Mouse (Mus musculus) CH12.LX (cell line): ENCODE data around the gene Kif28. TPM values are rescaled to one million over a fixed set of nuclear protein-coding genes. Genes with fewer than 3 reads are reported as not detected.

Experiments
- DNase-seq: peaks from one replicate; pipeline ENCODE4 v3.0.0-alpha.2; 2013; ENCODE audit errors: extremely low read depth
- H3K27ac ChIP-seq: 2 replicates; pipeline ENCODE4 v1.5.1; 2012; ENCODE audit warnings: low read depth, mild to moderate bottlenecking, control low read depth, moderate library complexity; ENCODE audit not compliant: insufficient read depth
- H3K27me3 ChIP-seq: replicated peaks from 2 replicates; pipeline ENCODE3; 2012; ENCODE audit warnings: inconsistent platforms
- H3K36me3 ChIP-seq, 2 experiments: replicated peaks in 1 of 2; 2 replicates each; pipeline versions ENCODE3 to v1.6.1; 2012; ENCODE audit warnings: inconsistent platforms in 1 of 2, low read length in 1 of 2, mild to moderate bottlenecking in 1 of 2, mixed read lengths in 1 of 2, moderate library complexity in 1 of 2; ENCODE audit not compliant: control insufficient read depth in 1 of 2, insufficient read depth in 1 of 2
- H3K4me1 ChIP-seq, 2 experiments: 2 replicates each; pipeline ENCODE4 v1.6.1; 2012; ENCODE audit warnings: inconsistent platforms in 1 of 2, moderate library complexity in 1 of 2; ENCODE audit not compliant: insufficient read depth in 2 of 2, control insufficient read depth in 1 of 2
- H3K4me2 ChIP-seq: 2 replicates; pipeline ENCODE4 v1.6.1; 2012; ENCODE audit warnings: low read depth, mild to moderate bottlenecking, control low read depth; ENCODE audit not compliant: poor library complexity, insufficient read depth, severe bottlenecking
- H3K4me3 ChIP-seq, 3 experiments: fragments of 150-350 bp in 1 of 3; sonication (generic) in 1 of 3; replicated peaks in 1 of 3; 2 replicates each; pipeline versions ENCODE3 to v1.5.1; 2011 to 2012; ENCODE audit warnings: low read depth in 2 of 3, low read length in 2 of 3, mild to moderate bottlenecking in 2 of 3, moderate library complexity in 2 of 3, control low read depth in 1 of 3, improper control_type of control experiment in 1 of 3, inconsistent platforms in 1 of 3, mixed read lengths in 1 of 3; ENCODE audit not compliant: poor library complexity in 1 of 3
- H3K79me2 ChIP-seq: replicated peaks from 2 replicates; pipeline ENCODE4 v1.6.1; 2012; ENCODE audit warnings: mild to moderate bottlenecking, moderate library complexity; ENCODE audit not compliant: control insufficient read depth, poor library complexity, insufficient read depth, severe bottlenecking; ENCODE audit errors: extremely low read depth
- H3K9ac ChIP-seq: 2 replicates; pipeline ENCODE4 v1.6.1; 2012; ENCODE audit warnings: low read depth, mild to moderate bottlenecking, control low read depth, moderate library complexity; ENCODE audit not compliant: insufficient read depth
- H3K9me3 ChIP-seq: replicated peaks from 2 replicates; pipeline ENCODE3; 2012; ENCODE audit warnings: low read length, inconsistent platforms, mixed read lengths
- CTCF ChIP-seq, 2 experiments: IDR thresholded peaks in 1 of 2; conservative IDR thresholded peaks in 1 of 2; 2 replicates each; pipeline ENCODE4 v1.5.1; 2011 to 2012; ENCODE audit warnings: low read depth in 2 of 2, low read length in 2 of 2, improper control_type of control experiment in 1 of 2, inconsistent platforms in 1 of 2, mild to moderate bottlenecking in 1 of 2, moderate library complexity in 1 of 2
- E2F4 ChIP-seq: IDR thresholded peaks from 2 replicates; pipeline ENCODE4 v1.6.1; 2011; ENCODE audit warnings: low read depth, low read length, improper control_type of control experiment; ENCODE audit not compliant: insufficient replicate concordance
- ETS1 ChIP-seq: conservative IDR thresholded peaks from 2 replicates; pipeline ENCODE4 v1.6.1; 2012; ENCODE audit warnings: low read depth, mild to moderate bottlenecking, inconsistent platforms, low read length, improper control_type of control experiment, moderate library complexity
- GABPA ChIP-seq: IDR thresholded peaks from 2 replicates; pipeline ENCODE4 v1.6.1; 2012; ENCODE audit warnings: low read depth, low read length, improper control_type of control experiment, inconsistent platforms; ENCODE audit not compliant: insufficient replicate concordance
- JUND ChIP-seq: conservative IDR thresholded peaks from 2 replicates; pipeline ENCODE4 v1.6.1; 2011; ENCODE audit warnings: low read depth, low read length, improper control_type of control experiment
- MAFK ChIP-seq: IDR thresholded peaks from 2 replicates; pipeline ENCODE4 v1.6.1; 2011; ENCODE audit warnings: low read length, improper control_type of control experiment; ENCODE audit not compliant: insufficient replicate concordance
- MEF2A ChIP-seq: IDR thresholded peaks from 2 replicates; pipeline ENCODE4 v1.6.1; 2014; ENCODE audit warnings: low read depth, mild to moderate bottlenecking, inconsistent platforms, low read length, improper control_type of control experiment, borderline replicate concordance
- MYC ChIP-seq: IDR thresholded peaks from 2 replicates; pipeline ENCODE4 v1.6.1; 2011; ENCODE audit warnings: low read depth, mild to moderate bottlenecking, improper control_type of control experiment, low read length
- NELFE ChIP-seq: IDR thresholded peaks from 2 replicates; pipeline ENCODE4 v1.6.1; 2011; ENCODE audit warnings: low read depth, low read length, improper control_type of control experiment
- PAX5 ChIP-seq: IDR thresholded peaks from 2 replicates; pipeline ENCODE4 v1.6.1; 2012; ENCODE audit warnings: low read length, inconsistent platforms, mixed read lengths
- RAD21 ChIP-seq: IDR thresholded peaks from 2 replicates; pipeline ENCODE4 v1.6.1; 2011; ENCODE audit warnings: low read depth, mild to moderate bottlenecking, low read length, improper control_type of control experiment, moderate library complexity
- RCOR1 ChIP-seq: conservative IDR thresholded peaks from 2 replicates; pipeline ENCODE4 v1.6.1; 2012; ENCODE audit warnings: low read depth, mild to moderate bottlenecking, inconsistent platforms, low read length, improper control_type of control experiment
- SIN3A ChIP-seq: IDR thresholded peaks from 2 replicates; pipeline ENCODE4 v1.6.1; 2012; ENCODE audit warnings: low read length, improper control_type of control experiment, inconsistent platforms
- UBTF ChIP-seq: IDR thresholded peaks from 2 replicates; pipeline ENCODE4 v1.6.1; 2012; ENCODE audit warnings: low read depth, mild to moderate bottlenecking, inconsistent platforms, low read length, improper control_type of control experiment, moderate library complexity
- USF1 ChIP-seq: IDR thresholded peaks from 2 replicates; pipeline ENCODE4 v1.6.1; 2014; ENCODE audit warnings: low read depth, mild to moderate bottlenecking, inconsistent platforms, low read length, improper control_type of control experiment
- USF2 ChIP-seq: conservative IDR thresholded peaks from 2 replicates; pipeline ENCODE4 v1.6.1; 2011; ENCODE audit warnings: low read depth, low read length, improper control_type of control experiment
- ZC3H11A ChIP-seq: IDR thresholded peaks from 2 replicates; pipeline ENCODE4 v1.6.1; 2012; ENCODE audit warnings: low read depth, mild to moderate bottlenecking, inconsistent platforms, low read length, improper control_type of control experiment
- dilution Hi-C: fragments of 300-500 bp; cut with MboI; formaldehyde crosslinking; loops from 2 replicates; pipeline ENCODE4 v1.14.3; 2020; ENCODE audit warnings: low sequenced_read_pairs; ENCODE audit not compliant: extremely low pct_unique_long_range_greater_than_20kb, extremely low pct_ligation_motif_present
- in situ Hi-C: fragments of 300-500 bp; cut with MboI; formaldehyde crosslinking; loops from 3 replicates; pipeline ENCODE4 v1.14.3; 2019; ENCODE audit warnings: low sequenced_read_pairs, low pct_ligation_motif_present, low pct_unique_long_range_greater_than_20kb, mixed read lengths
- polyA plus RNA-seq: library from polyadenylated mRNA; unstranded; fragments of >175 nt; gene quantifications from 2 replicates; pipeline ENCODE4 v1.2.1, GENCODE M21; 2012; ENCODE audit warnings: low read depth; ENCODE audit not compliant: insufficient read length
- total RNA-seq, 2 experiments: library from RNA; depleted of rRNA; stranded (reverse); fragments of 300-350 nt in 1 of 2; fragments of >200 nt in 1 of 2; gene quantifications; 2 replicates each; pipeline ENCODE4 v1.2.3; 2012 to 2014

Kif28 gene
- total and polyA plus RNA-seq, 3 experiments, result 0.07 TPM; not detected in 2

DNA sequence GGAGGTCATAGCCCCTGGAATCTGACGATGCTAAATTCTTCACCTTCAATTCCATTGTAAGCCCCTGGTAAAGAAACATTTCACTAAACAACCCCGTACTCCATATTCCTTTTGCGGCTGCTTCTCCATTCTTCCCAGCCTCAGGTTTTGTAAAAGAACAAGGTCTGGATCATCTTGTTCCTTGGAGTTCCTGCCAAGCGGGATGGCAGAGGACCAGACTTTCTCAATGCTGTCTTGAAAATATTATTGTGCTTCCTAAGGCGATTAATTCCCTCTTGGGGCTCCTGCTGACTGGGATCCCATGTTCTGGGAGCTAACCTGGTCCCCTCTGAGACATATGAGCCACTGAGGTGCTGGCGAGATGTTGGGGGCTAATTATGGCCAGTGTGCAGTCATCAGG lies 39.9 kb downstream of the Kif28 start:
- Histone ChIP-seq H3K4me1 (peaks cover 3 to 19% of the 10 kb centered on the region in 2 experiments; a peak in 3 of 4 replicates), H3K4me3 (no peak overlapping the region), H3K4me2 (no peak overlapping the region), H3K9ac (no peak overlapping the region), H3K27me3 (no peaks in the 10 kb centered on the region), H3K27ac (no peak overlapping the region), H3K79me2 (no peaks in the 10 kb centered on the region), H3K36me3 (no peaks in the 10 kb centered on the region), H3K9me3 (no peaks in the 10 kb centered on the region)
- TF ChIP-seq ETS1 (no peak), ZC3H11A (no peak), GABPA (no peak), NELFE (no peak), MEF2A (no peak)
- in situ Hi-C loops (no loop called here), dilution Hi-C loops (no loop called here)
- no peak for DNase-seq

DNA sequence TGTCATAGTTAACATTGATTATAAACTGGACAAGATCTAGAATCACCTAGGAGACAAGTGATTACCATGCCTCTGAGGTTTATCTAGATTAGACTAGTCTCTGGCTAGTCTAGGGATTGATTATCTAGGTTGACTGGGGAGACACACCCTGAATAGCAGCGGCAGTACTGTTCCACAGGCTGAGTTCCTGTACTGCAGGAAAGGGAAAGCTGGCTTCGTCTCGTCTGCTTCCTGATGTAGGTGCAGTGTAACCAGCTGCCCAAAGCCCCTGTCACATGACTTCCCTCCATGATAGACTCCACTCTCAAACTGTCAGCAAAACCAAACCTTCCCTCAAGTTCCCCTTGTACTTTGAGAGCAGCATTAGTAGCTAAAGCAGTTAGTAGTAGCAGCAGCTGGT lies 40.9 kb downstream of the Kif28 start:
- no peaks in the 10 kb centered on the region for H3K9me3 ChIP-seq
- no peak overlapping the region for H3K9ac ChIP-seq
- in situ Hi-C loops, result no loop called here
- no peak overlapping the region for H3K4me2 ChIP-seq
- no peak for TF ChIP-seq USF1
- TF ChIP-seq, all 38 proteins: peak for 0
- Histone ChIP-seq H3K4me1 (peaks cover 3 to 19% of the 10 kb centered on the region in 2 experiments; a peak in 3 of 4 replicates), H3K79me2 (no peaks in the 10 kb centered on the region), H3K27ac (no peak overlapping the region), H3K36me3 (no peaks in the 10 kb centered on the region), H3K27me3 (no peaks in the 10 kb centered on the region), H3K4me3 (no peak overlapping the region)
- DNase-seq, result no peak
- dilution Hi-C loops, result no loop called here

DNA sequence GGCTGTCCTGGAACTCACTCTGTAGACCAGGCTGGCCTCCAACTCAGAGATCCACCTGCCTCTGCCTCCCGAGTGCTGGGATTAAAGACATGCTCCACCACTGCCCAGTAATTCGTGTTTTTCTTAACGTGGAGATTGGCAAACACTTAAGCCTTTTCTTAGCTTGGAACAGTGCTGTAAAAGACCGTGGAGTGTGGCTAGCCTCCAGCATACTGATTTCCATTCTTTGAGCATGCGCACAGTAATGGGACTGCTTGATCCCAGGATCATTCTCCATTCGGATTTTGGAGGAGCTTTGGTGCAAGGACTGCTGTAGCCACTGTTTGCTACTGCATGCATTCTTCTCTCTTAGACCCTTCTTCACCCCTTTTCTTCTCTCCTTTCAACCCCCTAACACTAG lies 55.6 kb downstream of the Kif28 start:
- dilution Hi-C loops, result no loop called here
- TF ChIP-seq USF2 (no peak), RAD21 (no peak), NELFE (no peak), PAX5 (no peak), JUND (no peak), UBTF (no peak), RCOR1 (no peak), MAFK (no peak), MYC (no peak), SIN3A (no peak), CTCF (conservative IDR thresholded peaks at IDR 0.05 in 1 of 2, IDR thresholded peaks at IDR 0.05 in 1 of 2; ENCODE audit: low read depth in 2 of 2, low read length in 2 of 2) (no peak), E2F4 (no peak)
- TF ChIP-seq, all 38 proteins: peak for 0
- in situ Hi-C loops, result loop anchor here (10.0 kb wide), 1 partner anchor 45 kb away; no protein-coding TSS in a partner anchor

More for the DNA sequence above, 55.6 kb downstream of the Kif28 start:
- no peak overlapping the region for H3K9ac ChIP-seq
- H3K9me3 ChIP-seq, result no peaks in the 10 kb centered on the region
- no peaks in the 10 kb centered on the region for H3K27me3 ChIP-seq
- H3K4me1 ChIP-seq, result no peaks in the 10 kb centered on the region
- H3K79me2 ChIP-seq, result no peaks in the 10 kb centered on the region
- DNase-seq, result no peak
- no peak overlapping the region for H3K4me2 ChIP-seq
- no peak overlapping the region for H3K27ac ChIP-seq
- no peak overlapping the region for H3K4me3 ChIP-seq
- H3K36me3 ChIP-seq, result peaks cover 6 to 8% of the 10 kb centered on the region in 2 experiments
